Mouse (Mus musculus) layer of hippocampus, adult 8-10 months (tissue): ENCODE results near the gene Aspm. TPM values are rescaled to one million over a fixed set of nuclear protein-coding genes. Genes with fewer than 3 reads are reported as not detected.
"Not testable (repeated sequence)": the region's sequence is repeated elsewhere in the genome, so short reads cannot be mapped to it uniquely, and the experiment has no call there.

Source experiments
- DNase-seq, 2 experiments: peaks; one replicate each; pipeline ENCODE4 v3.0.0; 2022; ENCODE audit warnings: low spot score in 2 of 2
- total RNA-seq, 4 experiments: library from RNA; stranded (reverse); gene quantifications; 2 replicates each; pipeline ENCODE4 v1.2.4; 2022

Aspm gene
- under 1 TPM; 0.26 to 0.96 (median 0.28) TPM for total RNA-seq

DNA sequence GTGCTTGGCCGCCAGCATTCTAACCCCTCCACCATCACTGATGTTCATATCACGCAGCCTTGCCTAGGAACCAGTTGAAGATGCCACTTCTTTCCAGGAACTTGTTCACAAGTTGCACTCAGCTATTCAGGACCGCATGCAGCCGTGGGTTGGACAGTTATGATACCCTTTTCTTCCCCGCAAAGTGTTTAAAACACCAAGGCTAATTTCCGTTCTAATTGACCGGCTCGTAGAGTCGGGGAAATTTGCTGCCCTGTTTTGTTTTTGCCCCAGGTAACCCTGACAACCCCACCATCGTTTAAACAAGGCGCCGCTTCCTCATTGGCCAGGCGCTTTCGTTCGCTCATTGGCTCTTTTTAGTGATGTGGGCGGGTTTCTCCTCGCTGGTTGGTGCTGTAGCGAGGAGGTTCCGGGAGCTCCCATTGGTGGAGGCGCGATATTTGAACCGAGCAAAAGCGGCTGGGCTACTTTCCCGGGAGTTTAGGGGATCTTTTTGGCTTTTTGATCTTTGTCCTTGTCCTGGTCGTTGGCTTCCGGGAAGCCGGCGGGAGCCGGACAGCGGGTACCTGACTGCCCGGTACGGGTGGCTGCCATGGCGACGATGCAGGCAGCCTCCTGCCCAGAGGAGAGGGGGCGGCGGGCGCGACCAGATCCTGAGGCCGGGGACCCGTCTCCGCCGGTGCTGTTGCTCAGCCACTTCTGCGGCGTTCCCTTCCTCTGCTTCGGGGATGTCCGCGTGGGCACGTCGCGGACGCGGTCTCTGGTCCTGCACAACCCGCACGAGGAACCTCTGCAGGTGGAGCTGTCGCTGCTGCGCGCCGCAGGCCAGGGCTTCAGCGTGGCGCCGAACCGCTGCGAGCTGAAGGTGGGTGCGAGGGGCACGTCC, at the start of gene Aspm:
Gene Aspm, plus strand, starts transcription at position 433 of the 886 bp plus-strand sequence.
- peak; percentile 81 to 88 for DNase-seq

DNA sequence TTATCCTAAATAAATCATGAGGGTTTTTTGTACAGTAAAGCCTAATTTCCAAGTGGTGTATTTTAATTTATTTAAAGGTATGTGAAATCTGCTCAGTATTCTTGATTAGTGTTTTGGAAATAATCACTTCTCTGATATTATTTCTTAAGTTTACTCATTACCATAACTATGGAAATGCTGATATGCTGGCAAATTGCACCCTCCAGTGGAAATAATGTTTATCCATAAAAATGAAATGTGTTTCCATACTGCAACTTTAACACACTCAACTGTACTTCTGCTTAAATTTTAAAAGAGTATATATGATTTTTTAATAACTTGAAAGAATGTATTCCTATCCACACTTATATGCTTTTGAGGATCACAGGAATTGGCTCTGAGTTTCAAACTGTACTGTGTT, 48.8 kb upstream of the Aspm start:
- no peak for DNase-seq

DNA sequence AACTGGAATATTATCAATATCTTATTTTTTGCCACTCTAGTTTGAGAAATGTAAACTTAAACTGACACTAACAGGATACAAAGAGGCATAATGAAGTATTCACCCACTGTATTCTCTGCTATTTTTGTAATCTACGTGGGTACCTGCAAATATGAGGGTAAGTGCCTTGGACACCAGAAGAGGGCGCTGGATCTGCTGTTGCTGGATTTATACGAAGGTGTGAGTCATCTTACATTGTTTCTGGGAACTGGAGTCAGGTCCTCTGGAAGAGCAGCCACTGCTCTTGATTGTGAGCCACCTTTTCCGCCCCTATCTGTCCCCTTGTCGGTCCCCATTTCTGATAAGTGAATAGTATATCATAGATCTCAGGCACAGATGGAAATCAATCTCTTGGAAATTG, 46.9 kb upstream of the Aspm start:
- no peak for DNase-seq

DNA sequence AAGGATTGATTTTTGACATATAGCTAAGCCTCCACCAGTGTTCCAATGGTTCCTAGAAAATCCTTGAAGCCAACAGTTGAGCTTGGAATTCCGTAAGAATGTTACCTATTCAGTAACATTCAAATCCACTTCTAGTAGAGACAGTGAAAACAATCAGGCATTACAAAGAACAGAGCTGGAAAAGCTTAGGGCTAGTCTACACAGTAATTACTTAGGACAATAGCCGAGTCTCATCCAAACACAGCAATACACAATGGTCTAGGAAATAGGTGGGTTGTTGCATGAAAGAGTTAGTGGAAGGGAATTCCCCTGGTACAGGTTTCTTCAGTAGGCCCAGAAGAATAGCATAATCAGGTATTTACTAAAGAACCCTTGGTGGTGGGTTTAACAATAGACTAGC, 42.2 kb upstream of the Aspm start:
- not testable (repeated sequence) for DNase-seq

DNA sequence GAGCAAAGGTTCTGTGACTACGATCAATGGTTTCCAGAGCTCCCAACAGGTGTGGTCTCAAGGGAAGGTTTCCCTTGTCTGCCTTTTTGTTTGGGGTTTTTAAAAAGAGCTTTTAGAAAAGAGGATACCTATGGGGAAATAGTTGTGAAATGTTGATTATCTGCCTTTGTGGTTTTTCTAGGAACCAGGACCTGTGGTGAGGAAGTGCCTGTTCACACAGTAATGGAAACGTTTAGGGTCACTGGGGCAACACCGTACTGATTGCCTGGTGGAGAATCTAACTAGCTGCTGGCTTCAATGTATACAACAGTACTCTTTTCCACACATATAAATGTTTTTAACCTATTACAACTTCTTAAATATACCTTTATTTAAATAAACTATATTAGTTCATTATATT, 41.1 kb upstream of the Aspm start:
- DNase-seq, result no peak

DNA sequence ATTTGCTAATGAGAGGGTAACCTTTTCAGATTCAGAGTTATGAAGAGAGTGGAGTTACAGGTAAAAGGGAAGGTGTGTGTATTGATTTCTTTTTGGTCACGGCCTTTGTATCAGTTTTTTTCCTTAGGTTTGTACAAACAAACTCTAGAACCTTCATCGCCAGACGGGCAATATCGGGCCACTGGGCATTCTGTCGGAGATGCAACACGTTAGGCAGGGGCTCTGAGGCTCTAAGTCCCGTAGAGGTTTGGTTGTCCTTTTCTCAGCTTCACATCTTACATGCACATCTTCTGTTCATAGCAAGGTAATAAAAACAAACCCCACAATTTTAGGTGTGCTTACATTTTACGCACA, 33.1 kb upstream of the Aspm start:
- DNase-seq, result no peak

DNA sequence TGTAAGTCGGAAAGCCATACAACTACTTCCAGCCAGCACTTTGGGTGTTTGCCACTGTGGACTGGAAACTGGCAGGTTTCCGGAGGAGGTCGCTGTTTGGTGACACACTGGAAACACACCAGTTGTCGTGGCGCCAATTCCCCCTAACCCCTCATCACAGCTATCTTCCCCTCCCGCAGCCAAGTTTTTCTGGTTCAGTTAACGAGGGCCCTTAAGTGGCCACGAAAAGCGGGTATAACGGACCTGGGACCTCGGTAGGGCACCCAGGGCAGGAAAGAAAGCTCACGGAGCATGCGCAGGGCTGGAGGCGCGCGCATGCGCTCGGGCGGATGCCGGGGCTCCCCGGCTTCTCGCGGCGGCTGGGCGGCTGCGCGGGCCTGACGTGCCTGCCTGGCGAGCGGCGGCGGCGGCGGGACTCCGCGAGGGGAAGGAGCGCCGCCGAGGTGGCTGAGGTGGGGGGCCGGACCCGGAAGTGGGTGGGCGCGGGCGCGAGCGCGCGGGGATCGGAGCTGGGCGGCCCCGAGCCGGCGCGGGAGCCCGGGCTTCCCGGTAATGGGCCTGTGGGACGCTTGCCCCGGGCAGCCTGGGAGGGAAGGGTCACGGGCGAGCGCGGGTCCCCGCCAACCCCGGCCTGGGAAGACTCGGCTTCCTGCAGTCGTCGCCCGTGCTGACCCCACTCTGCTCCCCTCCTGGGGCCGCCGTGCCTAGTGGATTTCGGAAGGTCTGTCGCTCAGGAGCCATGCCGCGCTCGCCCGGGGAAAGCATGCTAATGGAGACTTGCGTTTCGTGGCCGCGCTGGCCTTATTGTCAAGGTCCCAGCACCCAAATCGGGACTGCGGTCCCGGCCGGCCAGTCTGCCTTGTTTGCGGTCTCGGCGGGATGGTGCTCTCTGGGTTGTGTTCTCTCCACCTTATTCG, 32.4 kb upstream of the Aspm start, which contains the start of gene Zbtb41:
Gene Zbtb41, plus strand, starts transcription at position 414 of the 917 bp plus-strand sequence.
- peak; percentile 71 to 86 for DNase-seq

DNA sequence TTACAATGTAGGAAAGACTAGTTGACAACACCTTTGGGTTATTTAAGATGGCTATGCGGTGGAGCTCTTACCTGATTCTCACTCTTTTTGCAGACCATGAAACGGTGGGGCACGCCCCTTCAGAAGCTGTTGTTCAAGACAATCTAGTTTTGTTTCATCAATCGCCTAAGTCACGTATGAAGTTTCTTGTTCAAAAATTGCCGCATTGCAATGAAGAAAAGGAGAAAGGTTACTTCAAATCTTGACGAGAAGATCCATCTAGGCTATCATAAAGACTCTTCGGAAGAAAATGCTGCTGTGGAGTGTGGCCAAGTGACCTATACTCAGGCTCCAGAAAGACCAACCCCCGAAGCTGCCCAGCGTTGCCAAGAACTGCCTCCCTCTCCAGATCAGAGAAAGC, 31.6 kb upstream of the Aspm start:
- no peak for DNase-seq

DNA sequence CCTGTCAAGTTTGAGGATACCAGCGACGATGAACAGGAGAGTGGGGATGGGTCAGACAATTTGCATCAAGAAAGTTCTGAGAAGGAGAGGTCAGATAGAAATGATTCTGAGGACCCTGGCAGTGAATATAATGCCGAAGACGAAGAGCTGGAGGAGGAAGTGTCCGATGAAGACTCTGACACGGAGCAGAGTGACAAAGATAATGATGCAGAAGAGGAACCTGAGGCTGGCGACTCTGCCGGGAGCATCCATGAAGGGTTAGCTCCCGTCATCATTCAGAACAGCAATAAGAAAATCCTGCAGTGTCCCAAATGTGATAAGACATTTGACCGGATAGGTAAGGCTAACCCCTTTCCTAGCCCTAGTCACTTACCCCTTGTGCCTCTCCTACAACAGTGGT, 30.6 kb upstream of the Aspm start:
- DNase-seq, result no peak

DNA sequence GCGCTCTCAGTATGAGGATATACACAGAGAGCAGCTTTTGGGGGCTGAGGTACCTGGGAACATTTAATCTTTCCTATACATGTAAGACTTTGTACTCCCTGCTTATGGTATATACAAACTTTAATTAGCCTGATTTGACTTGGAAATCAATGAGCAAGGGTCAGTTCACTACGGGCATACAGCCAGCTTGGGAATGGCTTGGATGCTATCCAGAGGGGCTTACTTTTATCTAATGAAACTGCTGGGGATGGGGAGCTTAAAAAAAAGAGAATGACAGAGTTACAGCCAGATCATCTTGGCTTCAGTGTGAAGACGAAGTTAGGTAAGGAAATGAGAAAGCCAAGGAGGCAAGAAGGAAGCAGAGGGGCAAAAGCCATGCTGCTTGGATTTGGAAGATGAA, 29.6 kb upstream of the Aspm start:
- no peak for DNase-seq

DNA sequence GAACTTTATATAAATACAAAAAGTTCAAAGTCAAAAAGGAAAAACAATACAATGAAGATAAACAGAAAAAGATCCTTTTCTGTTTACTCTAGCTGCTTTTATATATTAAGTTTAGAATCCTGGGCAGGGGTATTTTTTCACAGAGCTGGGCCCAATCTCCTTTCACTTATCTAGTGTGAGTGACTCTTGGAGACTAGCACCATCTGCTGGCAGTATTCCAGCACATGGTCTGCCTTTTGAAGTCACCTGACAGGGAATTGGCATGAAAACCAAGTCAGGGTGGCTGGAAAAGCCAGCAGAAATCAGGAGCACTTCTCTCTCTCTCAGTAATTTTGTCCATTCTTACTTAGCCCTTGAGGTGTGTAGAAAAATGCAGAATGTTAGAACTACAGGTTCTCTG, 16.2 kb upstream of the Aspm start:
- DNase-seq, result no peak

DNA sequence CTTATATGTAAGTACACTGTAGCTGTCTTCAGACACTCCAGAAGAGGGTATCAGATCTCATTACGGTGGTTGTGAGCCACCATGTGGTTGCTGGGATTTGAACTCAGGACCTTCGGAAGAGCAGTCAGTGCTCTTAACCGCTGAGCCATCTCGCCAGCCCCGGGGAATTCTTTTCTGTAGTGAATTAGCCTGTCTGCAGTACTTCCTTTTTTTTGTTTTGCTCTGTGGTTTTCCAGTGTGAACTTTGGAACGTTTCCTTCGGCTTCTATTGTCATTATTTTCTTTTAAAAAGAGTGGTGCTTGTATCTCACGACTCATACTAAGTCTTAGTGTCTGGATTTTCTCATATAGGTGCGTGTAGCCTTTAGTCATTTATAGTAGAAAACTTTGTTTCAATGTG, 11.5 kb upstream of the Aspm start:
- not testable (repeated sequence) for DNase-seq

DNA sequence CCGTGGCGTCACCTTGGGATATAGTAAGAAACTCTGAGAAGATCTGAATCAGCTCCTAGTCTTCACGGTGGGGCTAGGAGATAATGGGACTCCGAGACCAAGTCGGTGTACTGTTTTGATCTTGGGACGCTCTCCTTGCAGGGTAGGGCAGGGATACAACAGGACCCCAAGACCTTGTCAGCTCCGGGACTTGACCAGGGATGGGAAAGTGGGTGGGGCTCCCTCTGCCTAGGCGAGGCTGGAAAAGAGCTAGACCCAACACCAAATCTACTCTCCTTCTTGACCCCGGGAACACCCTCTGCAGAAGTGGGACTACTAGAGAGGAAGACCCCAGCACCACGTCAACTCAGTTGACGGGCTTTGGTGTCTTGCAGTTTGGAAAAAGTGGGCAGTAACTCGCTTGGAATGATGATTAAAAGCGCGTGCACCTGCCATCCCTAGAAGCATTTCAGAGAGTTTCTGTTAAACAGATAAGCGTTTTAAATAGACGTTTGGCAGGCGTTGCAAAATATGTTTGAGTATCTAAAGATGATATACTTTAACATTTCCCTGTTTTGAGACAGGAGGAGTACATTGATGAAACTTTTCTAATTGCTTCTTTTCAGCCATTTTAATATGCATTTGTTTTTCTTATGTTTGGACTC, 776 bp downstream of the Aspm start:
- no peak for DNase-seq

DNA sequence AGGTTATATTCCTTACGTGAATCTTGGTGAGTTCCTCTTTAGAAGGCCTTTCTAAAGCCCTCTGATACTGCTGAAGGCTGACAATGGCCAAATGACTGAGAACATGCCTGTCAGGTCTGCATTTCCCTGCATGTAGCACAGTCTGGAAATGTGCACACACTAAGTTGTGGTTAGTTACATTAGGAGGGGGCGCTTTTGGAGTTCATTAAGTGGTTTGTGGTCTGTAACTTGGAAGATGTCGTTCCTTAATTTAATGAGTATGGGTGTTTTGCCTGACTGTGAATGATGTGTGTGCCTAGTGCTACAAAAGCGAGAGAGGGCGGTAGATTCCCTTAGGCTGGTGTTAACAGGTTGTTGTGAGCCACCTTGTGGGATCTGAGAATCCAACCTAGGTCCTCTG, 6.2 kb downstream of the Aspm start:
- no peak for DNase-seq

DNA sequence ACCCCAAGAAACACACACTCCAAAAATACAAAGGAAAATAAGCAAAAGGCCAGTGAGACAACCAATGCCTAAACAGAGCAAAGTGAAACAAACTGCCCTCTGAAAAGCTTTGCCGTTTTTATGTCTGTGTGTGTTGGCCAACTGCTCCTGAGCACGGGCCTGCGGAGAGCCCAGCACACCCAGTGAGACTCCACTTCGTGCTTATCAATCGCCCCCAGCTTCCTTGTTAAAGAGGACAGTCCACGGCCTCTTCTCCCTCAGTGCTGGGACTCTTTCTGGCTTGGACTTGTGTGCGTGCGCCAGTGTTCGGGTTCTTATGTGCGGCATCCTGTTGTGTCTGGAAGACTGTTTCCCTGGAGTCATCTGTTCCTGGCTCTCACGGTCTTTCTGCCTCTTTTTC, 11.4 kb downstream of the Aspm start:
- DNase-seq, result no peak

DNA sequence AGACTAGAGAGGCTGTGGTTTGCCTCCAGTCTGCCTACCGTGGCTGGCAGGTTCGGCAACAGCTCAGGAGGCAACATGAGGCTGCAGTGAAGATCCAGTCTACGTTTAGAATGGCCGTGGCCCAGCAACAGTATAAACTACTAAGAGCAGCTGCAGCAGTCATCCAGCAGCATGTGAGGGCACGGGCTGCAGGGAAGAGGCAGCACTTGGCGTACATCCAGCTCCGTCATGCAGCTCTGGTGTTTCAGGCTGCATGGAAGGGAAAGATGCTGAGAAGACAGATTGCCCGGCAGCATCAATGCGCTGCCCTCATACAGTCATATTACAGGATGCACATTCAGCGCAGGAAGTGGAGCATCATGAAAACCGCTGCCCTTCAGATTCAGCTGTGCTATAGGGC, 24.3 kb downstream of the Aspm start:
- DNase-seq, result no peak

DNA sequence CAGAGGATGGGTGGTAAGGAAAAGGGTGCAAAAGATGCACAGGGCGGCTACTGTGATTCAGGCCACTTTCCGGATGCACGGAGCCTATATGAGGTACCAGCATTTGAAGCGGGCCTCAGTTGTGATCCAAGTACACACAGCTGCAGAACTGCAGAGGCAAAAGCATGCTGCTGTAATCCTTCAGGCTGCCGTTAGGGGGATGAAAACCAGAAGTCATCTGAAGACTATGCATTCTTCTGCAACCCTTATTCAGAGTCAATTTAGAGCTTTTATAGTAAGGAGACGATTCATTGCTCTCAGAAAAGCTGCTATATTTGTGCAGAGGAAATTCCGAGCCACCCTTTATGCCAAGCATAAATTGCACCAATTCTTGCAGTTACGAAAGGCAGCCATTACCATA, 25.7 kb downstream of the Aspm start:
- no peak for DNase-seq

DNA sequence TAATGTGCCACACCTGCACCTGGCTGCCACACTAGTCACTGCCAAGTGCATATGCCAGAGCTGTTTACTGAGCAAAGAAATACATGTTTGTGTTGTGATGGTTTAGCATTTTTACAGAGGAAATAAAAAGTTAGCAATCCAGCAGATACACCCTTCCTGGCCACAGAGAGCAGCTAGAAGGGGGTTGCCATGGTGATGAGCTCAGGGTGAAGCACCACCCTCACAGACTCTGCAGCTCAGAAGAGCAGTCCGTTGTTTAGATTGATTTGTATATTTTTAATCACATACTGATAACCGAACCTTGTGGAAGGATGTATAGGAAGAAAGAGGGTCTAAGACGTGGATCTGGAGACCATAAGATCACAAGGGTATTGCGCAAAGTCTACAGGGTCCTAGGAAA, 26.6 kb downstream of the Aspm start:
- DNase-seq, result peak in 1 of 2 experiments; percentile 12

DNA sequence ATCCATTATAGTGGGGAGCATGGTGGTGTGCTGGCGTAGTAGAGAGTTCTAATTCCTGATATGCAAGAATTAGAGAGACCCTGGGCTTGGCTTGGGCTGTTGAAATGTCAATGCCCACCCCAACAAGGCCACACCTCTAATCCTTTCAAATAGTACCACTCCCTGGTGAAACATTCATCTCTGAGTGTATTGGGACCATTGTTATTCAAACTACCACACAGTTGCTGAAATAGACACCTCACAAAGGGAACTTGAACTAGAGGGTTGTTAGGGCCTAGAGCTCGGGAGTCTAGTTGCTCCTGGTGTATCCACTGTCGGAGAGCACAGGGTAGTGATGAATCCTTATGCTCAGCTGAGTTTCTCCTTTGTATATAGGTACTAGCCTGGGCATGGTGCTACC, 40.1 kb downstream of the Aspm start:
- DNase-seq, result no peak

DNA sequence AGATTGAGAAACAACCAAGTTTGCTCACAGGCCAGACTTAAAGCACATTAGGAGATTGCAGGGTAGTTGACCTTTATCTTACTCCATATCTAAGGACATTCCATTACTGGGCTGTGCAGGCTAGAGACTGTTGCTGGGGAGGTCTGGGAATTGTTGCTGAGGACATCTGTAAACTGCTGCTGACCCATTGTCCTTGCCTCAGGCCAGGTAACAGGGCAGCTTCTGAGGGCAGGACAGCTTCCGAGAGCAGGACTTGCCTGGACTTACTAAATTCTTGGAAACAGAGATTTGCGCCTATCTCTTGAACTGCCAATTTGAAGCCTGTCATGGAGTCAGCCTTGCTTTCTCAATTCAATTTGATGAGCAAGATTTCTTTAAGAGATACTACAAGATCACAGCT, 40.8 kb downstream of the Aspm start:
- DNase-seq, result no peak

DNA sequence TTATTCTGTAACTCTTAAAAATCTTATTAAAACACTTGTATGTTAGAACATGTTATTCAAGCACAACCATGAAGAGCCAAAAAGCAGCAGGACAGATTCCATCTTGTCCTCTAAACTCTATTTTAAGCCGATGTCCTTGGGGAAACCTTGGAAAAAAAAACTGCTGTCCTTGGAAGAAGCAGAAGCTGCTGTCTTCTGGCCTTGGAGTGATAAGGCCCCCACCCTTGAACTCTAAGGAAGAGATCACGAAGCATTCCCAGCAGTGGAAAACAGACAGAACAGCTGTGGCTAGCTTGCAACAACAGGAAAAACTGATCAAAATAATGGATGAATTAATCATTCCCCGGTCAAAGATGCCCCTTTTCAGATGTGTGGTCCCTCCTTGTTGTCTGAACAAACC, 41.6 kb downstream of the Aspm start:
- no peak for DNase-seq

DNA sequence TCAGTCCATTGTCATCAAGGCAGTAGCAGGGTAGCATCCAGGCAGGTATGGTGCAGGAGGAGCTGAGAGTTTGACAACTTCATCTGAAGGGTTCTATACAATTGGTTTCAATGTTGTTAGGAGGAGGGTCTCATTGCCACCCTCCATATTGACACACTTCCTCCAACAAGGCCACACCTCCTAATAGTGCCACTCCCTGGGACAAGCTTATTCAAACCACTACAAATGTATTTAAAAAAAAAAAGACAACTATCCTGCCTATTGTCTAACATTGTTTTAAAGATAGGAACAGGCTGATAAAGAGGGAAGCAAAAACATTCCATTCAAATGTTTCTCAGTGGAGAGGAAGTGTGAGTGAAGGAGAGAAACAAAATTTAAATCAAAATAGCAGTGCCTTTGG, 45.2 kb downstream of the Aspm start:
- no peak for DNase-seq
